Mouse (Mus musculus) right cerebral cortex, postnatal 4 days (tissue): ENCODE results near the gene Tmem63b.

Source experiments
- DNase-seq: peaks from one replicate; pipeline ENCODE4 v3.0.0-alpha.2; 2022

Tmem63b gene

DNA sequence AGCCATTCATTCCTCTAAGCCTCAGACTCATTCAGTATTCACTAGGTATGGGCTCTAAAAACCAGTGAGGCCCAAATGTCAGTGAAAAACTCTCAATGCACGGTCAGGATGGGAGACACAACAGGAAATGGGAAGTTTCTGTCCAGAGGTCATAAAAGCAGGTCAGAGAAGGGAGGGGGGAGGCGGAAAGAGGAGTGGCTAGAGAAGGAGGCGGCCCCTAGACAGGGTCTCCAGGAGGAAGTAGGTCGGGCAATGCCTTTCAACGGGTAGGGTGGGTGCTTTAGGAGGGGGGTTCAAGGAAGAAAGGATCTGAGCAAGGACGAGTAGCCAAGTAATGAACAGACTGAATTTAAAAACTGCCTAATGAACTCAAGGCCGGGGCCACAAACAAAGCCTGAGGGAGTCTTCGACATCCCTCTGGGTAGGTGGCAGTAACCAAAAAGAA lies 67.7 kb downstream of the Tmem63b start:
- DNase-seq: no peak

DNA sequence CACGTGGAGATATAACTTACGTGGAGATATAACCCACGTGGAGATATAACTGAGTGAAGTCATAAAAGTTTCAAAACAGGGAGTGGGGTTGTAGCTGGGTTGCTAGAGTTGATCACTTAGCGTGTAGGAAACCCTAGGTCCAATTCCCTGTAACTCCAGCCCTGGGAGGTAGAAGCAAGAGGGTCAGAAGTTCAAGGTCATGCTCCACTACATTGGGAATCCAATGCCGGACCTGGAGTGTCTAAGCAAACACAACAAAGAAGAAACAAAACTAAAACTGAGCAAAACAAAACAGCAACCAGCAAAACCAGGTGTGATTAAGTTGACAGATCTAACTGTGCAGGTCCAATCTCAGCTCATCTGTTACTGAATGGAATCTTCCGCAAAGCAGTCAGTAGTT lies 69.0 kb downstream of the Tmem63b start:
- DNase-seq: no peak

DNA sequence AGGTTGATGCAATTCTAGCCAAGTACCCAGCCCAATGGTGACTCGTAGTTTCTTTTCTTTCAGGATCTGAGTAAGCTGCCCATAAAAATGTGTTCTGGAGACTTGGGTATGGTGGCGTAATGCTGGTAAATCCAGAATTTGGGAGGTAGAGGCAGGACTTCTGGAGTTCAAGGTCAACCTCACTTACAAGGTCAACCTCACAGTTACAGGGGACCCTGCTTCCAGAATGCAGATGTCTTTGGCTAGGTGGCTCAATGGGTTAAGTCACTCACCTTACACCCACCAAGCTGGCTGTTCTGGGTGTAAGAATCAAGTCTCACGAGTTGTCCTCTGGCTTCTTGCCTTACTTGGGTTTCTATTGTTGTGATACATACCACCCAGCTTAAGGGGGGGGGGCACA lies 70.0 kb downstream of the Tmem63b start:
- no peak for DNase-seq

DNA sequence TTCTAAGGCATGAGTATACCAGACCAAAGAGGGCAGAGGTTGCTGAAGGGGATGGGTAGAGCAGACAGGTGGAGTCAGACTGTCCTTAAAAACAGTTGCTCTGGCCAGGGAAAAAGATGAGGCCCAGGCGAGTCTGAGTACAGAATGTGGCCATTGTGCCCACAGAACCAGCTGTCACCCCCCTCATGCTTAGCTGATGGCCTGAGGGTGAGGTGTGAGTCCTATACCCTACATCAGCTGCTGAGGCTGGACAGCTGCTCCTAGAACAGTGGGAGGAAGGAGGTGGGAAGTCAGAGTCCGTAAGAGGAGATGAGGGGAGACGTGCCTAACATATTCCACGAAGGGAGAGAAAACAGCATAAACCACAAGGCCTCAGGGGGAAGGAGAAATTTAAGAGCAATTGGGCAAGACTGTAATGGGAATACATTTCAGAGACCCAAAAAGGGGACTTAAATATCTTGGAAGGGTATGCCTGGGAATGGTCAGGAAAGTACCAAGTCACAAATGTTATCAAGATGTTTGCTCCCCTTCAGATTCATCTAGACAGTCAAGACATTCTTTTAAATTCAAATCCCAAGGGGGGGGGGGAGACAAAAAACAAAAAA lies 70.6 kb downstream of the Tmem63b start:
- DNase-seq: no peak

DNA sequence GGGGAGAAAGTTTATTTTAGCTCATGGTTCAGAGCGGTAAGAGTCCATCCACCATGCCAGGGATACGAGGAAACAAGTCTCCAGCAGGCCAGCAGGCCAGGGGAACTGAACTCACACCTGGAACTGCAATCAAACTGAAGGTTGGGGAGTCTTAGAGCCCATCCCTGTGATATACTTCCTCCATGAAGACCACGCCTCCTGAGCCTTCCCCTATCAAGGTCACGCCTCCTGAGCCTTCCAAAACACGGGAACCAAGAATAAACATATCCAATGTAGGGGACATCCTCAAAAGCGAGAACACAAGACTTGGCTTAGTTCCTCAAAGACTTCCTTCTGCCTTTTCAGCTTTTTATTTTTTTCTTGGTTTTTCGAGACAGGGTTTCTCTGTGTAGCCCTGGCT lies 73.8 kb downstream of the Tmem63b start:
- DNase-seq: no peak

DNA sequence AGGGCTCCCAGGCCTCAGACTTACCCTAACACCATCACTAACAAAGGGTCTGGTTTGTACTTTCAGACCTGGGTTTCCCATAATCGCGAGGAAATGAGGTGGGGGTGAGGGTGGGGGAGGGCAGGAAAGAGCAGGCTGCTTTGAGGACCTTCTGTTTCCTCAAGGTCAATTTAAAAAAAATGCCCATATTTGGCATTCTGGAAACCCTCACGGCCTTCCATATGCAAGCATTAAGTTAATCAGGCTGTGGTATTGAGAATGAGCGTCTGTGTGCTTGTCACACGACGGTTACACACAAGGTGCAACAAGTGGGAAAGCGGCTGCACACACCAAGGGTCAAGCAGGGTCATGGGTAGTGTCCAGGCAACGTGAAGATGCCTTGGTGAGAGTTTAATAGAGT lies 74.7 kb downstream of the Tmem63b start:
- no peak for DNase-seq
